Mouse (Mus musculus): ENCODE results near the gene Plekhg3. TPM values are rescaled to one million over a fixed set of nuclear protein-coding genes. Genes with fewer than 3 reads are reported as not detected.
A peak's percentile ranks its signal among the peaks of the same experiment; 100 is the strongest.

Plekhg3 gene
- polyA plus RNA-seq, 1 experiment from 2014 or later: 1.1 TPM

DNA sequence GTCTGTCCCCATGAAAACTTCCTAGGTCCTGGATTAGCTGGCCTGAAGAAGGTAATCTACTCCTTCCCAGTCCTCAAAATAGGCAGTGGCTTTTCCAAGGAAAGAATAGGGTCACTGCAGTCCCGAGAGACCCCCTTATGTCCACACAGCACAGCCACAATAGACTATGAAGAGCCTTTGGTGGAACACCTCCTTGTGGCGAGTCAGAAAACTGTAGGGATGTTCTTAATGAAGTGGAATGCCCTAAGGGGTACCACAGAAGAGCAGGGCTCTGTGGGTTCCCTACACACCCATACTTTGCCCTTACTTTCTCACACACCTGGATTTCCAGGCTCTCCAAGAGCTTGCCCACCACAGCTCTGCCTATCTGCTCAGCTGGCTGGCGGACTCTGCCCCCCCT lies 75.1 kb downstream of the Plekhg3 start:
- H3K4me2 ChIP-seq: no peak overlapping the region
- H3K27me3 ChIP-seq (replicated peaks): no peaks in the 10 kb centered on the region
- H3K9ac ChIP-seq (replicated peaks): no peak overlapping the region
- ATAC-seq (ENCODE audit: low FRiP score): no peak
- no peak overlapping the region for H3K27ac ChIP-seq (replicated peaks)
- no peak overlapping the region for H3K4me3 ChIP-seq (replicated peaks)
- no peaks in the 10 kb centered on the region for H3K9me3 ChIP-seq (replicated peaks)
- peaks cover 12% of the 10 kb centered on the region for H3K36me3 ChIP-seq
- H3K4me1 ChIP-seq: no peaks in the 10 kb centered on the region
- WGBS: 73% methylated on average over 3 of the region's 3 CpGs

DNA sequence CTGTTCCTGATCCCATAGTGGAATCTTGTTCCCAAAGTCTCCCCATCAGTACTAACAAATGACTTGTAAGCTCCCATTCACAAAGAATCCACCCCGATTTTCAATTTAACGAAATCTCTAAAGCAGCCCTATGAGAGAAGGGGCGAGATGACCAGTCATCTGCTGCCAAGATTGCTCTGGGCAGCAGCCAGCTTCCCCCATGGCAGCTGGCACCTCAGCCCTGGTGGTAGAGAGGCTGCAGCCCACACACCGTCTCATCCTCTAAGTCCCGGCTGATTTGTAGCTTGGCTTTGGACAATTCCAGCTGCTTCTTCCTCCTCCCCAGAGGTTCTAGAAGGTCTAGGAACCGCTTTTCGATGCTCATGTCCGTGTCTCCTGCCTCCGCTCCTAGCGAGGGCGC lies 77.5 kb downstream of the Plekhg3 start:
- 80% methylated on average over 11 of the region's 11 CpGs for WGBS
- Histone ChIP-seq H3K27me3 (replicated peaks) (no peaks in the 10 kb centered on the region), H3K36me3 (peaks cover 10% of the 10 kb centered on the region), H3K4me3 (replicated peaks) (no peak overlapping the region), H3K9me3 (replicated peaks) (no peaks in the 10 kb centered on the region), H3K9ac (replicated peaks) (no peak overlapping the region), H3K27ac (replicated peaks) (no peak overlapping the region), H3K4me2 (no peak overlapping the region), H3K4me1 (no peaks in the 10 kb centered on the region)
- no peak for ATAC-seq (ENCODE audit: low FRiP score)

DNA sequence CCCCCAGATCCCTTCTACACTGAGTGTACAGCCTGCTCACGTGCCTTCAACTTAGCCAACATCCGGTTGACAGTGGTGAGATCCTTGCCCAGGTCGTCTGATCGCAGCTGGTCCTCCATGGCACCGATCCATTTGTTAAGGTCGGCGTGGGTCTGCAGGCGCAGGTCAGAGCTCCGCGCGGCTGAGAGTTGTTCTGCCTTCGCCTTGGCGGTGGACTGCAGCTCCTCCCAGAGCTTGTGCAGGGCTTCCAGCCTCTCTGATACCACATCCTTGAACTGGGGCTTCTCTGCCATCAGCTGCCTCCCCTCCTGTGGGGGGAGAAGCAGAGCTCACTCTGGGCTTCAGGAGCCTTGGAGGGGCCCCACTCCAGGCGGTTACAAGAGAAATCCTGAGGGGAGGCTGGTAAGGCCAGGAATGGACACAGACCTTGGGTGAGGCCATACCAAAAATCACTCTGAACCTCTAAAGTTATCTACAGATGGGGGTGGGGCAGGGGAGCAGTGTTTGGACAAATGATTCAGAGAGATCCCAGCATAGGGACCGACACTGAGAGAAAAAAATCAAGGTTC lies 78.4 kb downstream of the Plekhg3 start:
- peaks cover 8% of the 10 kb centered on the region; the same call in 1 of the 2 replicates for H3K36me3 ChIP-seq
- no peak overlapping the region for H3K9ac ChIP-seq (replicated peaks)
- H3K9me3 ChIP-seq (replicated peaks): no peaks in the 10 kb centered on the region
- no peaks in the 10 kb centered on the region for H3K27me3 ChIP-seq (replicated peaks)
- ATAC-seq (ENCODE audit: low FRiP score): no peak
- H3K4me2 ChIP-seq: no peak overlapping the region
- H3K4me3 ChIP-seq (replicated peaks): no peak overlapping the region
- H3K4me1 ChIP-seq: no peaks in the 10 kb centered on the region
- no peak overlapping the region for H3K27ac ChIP-seq (replicated peaks)
- WGBS: 86% methylated on average over 15 of the region's 15 CpGs

DNA sequence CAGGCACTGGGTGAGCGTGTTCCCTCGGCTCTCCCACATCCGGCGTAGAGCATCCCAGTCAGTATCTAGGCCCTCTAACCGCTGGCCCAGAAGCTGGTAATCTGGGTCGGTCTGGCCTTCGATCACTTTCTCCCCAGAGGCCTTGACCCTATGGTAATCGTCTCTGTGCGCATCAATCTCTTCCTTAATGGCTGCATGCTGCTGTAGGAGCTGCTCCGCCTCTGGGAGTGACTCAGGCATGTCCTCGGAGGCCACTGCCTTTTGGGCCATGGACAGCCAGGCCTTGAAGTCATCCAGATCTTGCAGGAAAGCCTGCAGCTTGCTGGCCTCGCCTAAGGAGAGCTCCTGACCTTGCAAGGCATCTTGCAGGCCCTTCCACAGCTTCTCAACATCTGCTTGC lies 81.9 kb downstream of the Plekhg3 start:
- 81% methylated on average over 12 of the region's 12 CpGs for WGBS
- H3K9ac ChIP-seq (replicated peaks): no peak overlapping the region
- H3K36me3 ChIP-seq: peaks cover 6% of the 10 kb centered on the region; the same call in 1 of the 2 replicates
- H3K4me2 ChIP-seq: no peak overlapping the region
- no peak for ATAC-seq (ENCODE audit: low FRiP score)
- H3K4me1 ChIP-seq: peaks cover 6% of the 10 kb centered on the region; the same call in 1 of the 2 replicates
- H3K27me3 ChIP-seq (replicated peaks): no peaks in the 10 kb centered on the region
- no peak overlapping the region for H3K27ac ChIP-seq (replicated peaks)
- no peaks in the 10 kb centered on the region for H3K9me3 ChIP-seq (replicated peaks)
- no peak overlapping the region for H3K4me3 ChIP-seq (replicated peaks)

DNA sequence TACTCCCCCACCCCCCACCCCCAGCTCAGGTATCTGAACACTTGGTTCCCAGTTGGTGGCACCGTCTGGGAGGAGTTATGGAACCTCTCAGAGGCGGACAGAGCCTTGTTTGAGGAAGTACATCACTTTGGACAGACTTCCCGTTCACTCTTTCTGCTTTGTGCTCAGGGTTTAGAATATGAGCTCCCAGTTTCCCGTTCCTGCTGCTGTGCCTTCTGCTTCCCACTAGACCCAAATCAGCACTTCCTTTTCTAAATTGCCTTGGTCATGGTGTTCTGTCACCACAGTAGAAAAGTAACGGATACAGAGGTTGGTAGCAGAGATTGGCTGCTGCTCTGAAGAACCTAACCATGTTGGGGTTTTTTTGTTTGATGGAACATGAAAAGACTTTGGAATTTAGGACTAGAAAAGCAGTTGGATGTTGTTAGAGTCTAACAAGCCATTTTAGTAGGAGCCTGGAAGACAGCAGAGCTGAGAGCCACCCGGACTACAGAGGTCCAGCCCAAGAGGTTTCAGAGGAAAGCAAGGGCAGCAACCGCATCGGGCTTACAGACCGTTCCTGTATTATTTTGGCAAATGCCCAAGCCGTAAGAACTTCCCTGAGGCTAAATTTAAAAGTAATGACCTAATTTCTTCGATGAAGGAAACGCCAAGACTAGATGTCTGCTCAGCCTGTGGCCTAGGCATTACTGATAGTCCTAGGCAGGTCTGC lies 84.3 kb downstream of the Plekhg3 start:
- ATAC-seq (ENCODE audit: low FRiP score): no peak
- Histone ChIP-seq H3K9ac (replicated peaks) (no peak overlapping the region), H3K27me3 (replicated peaks) (no peaks in the 10 kb centered on the region), H3K9me3 (replicated peaks) (no peaks in the 10 kb centered on the region), H3K4me3 (replicated peaks) (no peak overlapping the region), H3K4me1 (peaks cover 13% of the 10 kb centered on the region), H3K36me3 (peaks cover 6% of the 10 kb centered on the region; the same call in 1 of the 2 replicates), H3K4me2 (no peak overlapping the region), H3K27ac (replicated peaks) (no peak overlapping the region; the same call in none of the 2 replicates)
- WGBS: 53% methylated on average over 12 of the region's 12 CpGs

DNA sequence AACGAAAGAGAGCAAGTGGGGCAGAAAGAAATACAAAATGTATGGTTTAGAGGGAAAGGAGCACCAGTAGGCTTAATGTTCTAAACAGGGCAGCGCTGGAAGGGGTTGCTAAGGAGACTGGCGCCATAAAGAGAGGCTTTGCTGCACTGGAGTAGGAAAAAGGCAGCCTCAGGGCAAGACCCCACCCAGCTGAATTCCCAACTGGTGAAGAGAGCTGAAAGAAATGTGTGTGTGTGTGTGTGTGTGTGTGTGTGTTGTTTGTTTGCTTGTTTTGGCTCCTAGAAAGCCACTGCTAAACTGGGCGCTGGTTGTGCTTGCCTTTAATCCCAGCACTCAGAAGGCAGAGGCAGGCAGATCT lies 84.9 kb downstream of the Plekhg3 start:
- 48% methylated on average over 4 of the region's 4 CpGs for WGBS
- no peak overlapping the region for H3K9ac ChIP-seq (replicated peaks)
- no peaks in the 10 kb centered on the region for H3K27me3 ChIP-seq (replicated peaks)
- ATAC-seq (ENCODE audit: low FRiP score): no peak
- H3K4me2 ChIP-seq: no peak overlapping the region
- peaks cover 11% of the 10 kb centered on the region for H3K36me3 ChIP-seq
- no peaks in the 10 kb centered on the region for H3K9me3 ChIP-seq (replicated peaks)
- no peak overlapping the region for H3K4me3 ChIP-seq (replicated peaks)
- H3K4me1 ChIP-seq: peaks cover 13% of the 10 kb centered on the region
- H3K27ac ChIP-seq (replicated peaks): no peak overlapping the region; the same call in none of the 2 replicates

DNA sequence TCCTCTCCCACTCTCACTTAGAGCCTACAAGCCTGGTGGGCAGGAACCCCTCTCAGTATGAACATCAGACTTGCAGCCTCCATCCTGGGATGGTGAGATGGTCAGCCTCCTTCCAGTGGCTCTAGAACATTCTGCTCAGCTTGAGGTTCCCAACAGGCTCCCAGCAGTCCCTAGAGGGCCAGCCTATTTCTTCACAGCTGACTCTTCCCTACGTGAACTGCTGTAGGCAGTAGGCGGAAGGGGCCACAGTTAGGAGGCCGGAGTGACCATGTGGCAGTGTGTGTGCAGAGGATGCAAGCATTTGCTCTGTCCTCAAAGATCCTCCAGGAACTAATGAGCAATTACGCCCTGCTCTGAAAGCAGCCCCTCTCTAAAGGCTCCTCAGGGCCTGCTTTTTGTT lies 87.5 kb downstream of the Plekhg3 start:
- H3K4me3 ChIP-seq (replicated peaks): no peak overlapping the region
- H3K9ac ChIP-seq (replicated peaks): no peak overlapping the region
- no peak overlapping the region for H3K4me2 ChIP-seq
- peak overlapping the region; percentile 42 for H3K27ac ChIP-seq (replicated peaks)
- H3K9me3 ChIP-seq (replicated peaks): no peaks in the 10 kb centered on the region
- peaks cover 17% of the 10 kb centered on the region for H3K36me3 ChIP-seq
- H3K4me1 ChIP-seq: peaks cover 17% of the 10 kb centered on the region
- no peaks in the 10 kb centered on the region for H3K27me3 ChIP-seq (replicated peaks)
- peak; percentile 16 for ATAC-seq (ENCODE audit: low FRiP score)
- WGBS: 62% methylated on average over 4 of the region's 4 CpGs

DNA sequence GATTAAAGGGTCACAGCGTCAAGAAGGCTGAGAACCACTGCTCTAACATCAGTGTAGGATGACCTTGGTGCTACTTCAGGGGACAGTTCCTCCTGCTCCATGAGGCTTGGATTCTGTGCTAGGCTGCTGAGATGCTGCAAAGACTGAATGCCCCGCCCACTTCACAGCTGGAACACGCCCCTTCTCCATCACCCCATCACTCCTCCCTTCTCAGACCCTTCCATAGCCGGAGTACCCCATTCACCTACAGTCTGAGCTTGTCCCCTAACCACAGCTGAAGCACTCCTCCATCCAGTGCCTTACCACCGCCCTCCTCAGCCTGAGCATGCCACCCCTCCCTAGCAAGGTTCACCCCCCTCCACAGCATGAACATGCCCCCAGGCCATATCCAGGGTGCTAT lies 89.2 kb downstream of the Plekhg3 start:
- no peaks in the 10 kb centered on the region for H3K9me3 ChIP-seq (replicated peaks)
- ATAC-seq (ENCODE audit: low FRiP score): no peak
- no peaks in the 10 kb centered on the region for H3K27me3 ChIP-seq (replicated peaks)
- H3K4me3 ChIP-seq (replicated peaks): no peak overlapping the region
- no peak overlapping the region for H3K9ac ChIP-seq (replicated peaks)
- no peak overlapping the region for H3K4me2 ChIP-seq
- no peak overlapping the region for H3K27ac ChIP-seq (replicated peaks)
- H3K4me1 ChIP-seq: peaks cover 23% of the 10 kb centered on the region
- WGBS: 62% methylated on average over 5 of the region's 5 CpGs
- peaks cover 17% of the 10 kb centered on the region for H3K36me3 ChIP-seq

DNA sequence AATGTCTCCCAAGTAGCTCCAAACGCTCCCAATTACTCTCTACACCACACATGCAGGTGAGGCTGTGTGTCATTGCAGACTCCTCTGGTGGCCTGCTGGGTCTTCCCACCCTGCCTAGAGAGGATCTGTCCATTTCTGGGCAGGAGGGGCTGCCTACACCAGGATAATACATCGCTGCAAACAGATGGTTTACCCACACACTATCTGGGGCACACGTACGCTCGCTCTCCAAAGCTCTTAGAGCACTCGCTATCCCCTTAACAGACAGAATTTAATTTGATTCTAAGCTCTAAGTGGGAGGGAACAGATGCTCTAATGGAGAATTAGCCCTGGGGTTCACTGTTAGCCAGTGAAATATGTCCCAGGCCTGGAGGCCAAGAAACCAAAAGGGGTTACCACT lies 92.7 kb downstream of the Plekhg3 start:
- WGBS: 64% methylated on average over 6 of the region's 6 CpGs
- no peak for ATAC-seq (ENCODE audit: low FRiP score)
- Histone ChIP-seq H3K4me1 (peaks cover 12% of the 10 kb centered on the region), H3K9ac (replicated peaks) (no peak overlapping the region), H3K4me2 (no peak overlapping the region), H3K9me3 (replicated peaks) (no peaks in the 10 kb centered on the region), H3K27ac (replicated peaks) (no peak overlapping the region), H3K4me3 (replicated peaks) (no peak overlapping the region), H3K27me3 (replicated peaks) (no peaks in the 10 kb centered on the region), H3K36me3 (peaks cover 30% of the 10 kb centered on the region)

Small RNA genes within 50 kb of the gene (microRNA-seq; reads per million reads assigned to microRNA genes)
- gene Mir5135: not detected

Other genes with a start within 250 kb of the Plekhg3 start
- gene Akap5, start 206.0 kb upstream of the Plekhg3 start, polyA plus RNA-seq (2015; fragmentation: Nextera tagmentation; extraction: Ambion mirVana): 11.9 and 12.6 TPM in 2 replicates
- gene Zbtb25, start 161.3 kb upstream of the Plekhg3 start, polyA plus RNA-seq (2015; fragmentation: Nextera tagmentation; extraction: Ambion mirVana): 13.1 and 15.2 TPM in 2 replicates
- 3.3 and 4.4 TPM in 2 replicates for gene Zbtb1, start 160.6 kb upstream of the Plekhg3 start, polyA plus RNA-seq (2015; fragmentation: Nextera tagmentation; extraction: Ambion mirVana)
- 5.7 and 8.2 TPM in 2 replicates for gene Hspa2, start 126.7 kb upstream of the Plekhg3 start, polyA plus RNA-seq (2015; fragmentation: Nextera tagmentation; extraction: Ambion mirVana)
- gene Ppp1r36, start 113.4 kb upstream of the Plekhg3 start, polyA plus RNA-seq (2015; fragmentation: Nextera tagmentation; extraction: Ambion mirVana): 0.92 and 1.6 TPM in 2 replicates
- gene Sptb, start 179.7 kb downstream of the Plekhg3 start, polyA plus RNA-seq (2015; fragmentation: Nextera tagmentation; extraction: Ambion mirVana): 6.6 and 7.3 TPM in 2 replicates
- gene Churc1, start 234.6 kb downstream of the Plekhg3 start, polyA plus RNA-seq (2015; fragmentation: Nextera tagmentation; extraction: Ambion mirVana): 163 and 173 TPM in 2 replicates
- 41.5 and 43.9 TPM in 2 replicates for gene Fntb, start 234.7 kb downstream of the Plekhg3 start, polyA plus RNA-seq (2015; fragmentation: Nextera tagmentation; extraction: Ambion mirVana)